Mouse (Mus musculus): ENCODE measurements around the gene Rhobtb3.

DNA sequence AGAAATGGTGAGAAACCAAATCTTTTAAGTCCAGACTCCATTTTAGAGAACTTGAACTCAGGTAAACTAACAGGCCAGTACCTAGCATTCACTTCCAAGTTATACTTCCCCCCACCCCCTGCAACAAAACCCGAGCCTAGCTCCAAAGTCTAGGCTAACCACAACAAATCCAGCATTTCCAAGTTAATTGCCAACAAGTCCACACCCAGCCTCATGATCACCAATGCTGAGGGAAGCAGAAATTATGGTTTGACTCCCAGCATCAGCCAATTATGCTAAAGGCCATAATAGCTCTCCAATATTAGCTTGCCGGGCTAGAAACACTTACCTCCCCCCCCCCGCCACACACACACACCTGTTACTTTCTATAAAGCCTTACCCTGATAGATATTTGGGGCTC, 64.0 kb downstream of the Rhobtb3 start:
- TF ChIP-seq CTCF (IDR thresholded peaks at IDR 0.05; ENCODE audit: low read depth, low read length) (no peak), POLR2AphosphoS5 (IDR thresholded peaks at IDR 0.05; ENCODE audit: insufficient replicate concordance, low read depth, low read length) (no peak)

Data from G1E (cell line).